11 mouse cellular contexts compared by ENCODE assay signal in the genomic region with DNA sequence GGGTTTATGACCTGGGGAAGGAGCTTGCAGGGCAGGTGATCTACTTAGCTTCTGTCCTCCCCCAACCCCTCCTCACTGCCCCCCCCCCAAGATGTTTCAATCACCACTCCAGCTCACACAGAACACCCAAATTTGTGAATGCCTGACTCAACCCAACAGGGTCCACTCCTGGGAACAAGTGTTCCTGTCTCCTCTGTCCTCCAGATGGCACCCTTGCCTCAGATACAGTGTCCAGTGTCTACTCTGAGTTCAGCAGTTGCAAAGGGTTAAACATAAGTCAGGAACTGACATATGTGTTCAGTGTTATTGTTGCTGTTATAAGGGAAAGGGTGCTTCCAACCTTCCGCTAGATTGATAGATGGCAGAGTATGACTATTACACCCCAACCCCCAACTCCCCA.
DNase-seq lines count a peak whose midpoint lies in the region; ATAC-seq lines count a peak whose summit lies in the region.
"Had no signal": no experiment of that assay in that cellular context is flagged by ENCODE, and none has a peak within 500 bp of the region (broad histone marks: within the 10 kb centered on the region; RNA-seq: fewer than 3 reads in every experiment).

No protein-coding gene starts in this region.

- no peak overlapping the region for H3K9ac ChIP-seq in embryonic facial prominence, embryonic 11.5 days (replicated peaks; ENCODE audit: low read length)
- no peak overlapping the region for H3K9ac ChIP-seq in hindbrain, embryonic 13.5 days
- H3K9ac ChIP-seq in neural tube, embryonic 15.5 days (replicated peaks): no peak overlapping the region

- no peaks in the 10 kb centered on the region for H3K36me3 ChIP-seq in embryonic facial prominence, embryonic 11.5 days (replicated peaks; ENCODE audit: control insufficient read depth, insufficient read depth, low read depth, low read length)
- no peaks in the 10 kb centered on the region for H3K36me3 ChIP-seq in embryonic facial prominence, embryonic 10.5 days (replicated peaks)
- H3K36me3 ChIP-seq in hindbrain, embryonic 13.5 days: no peaks in the 10 kb centered on the region
- H3K36me3 ChIP-seq in neural tube, embryonic 15.5 days: no peaks in the 10 kb centered on the region

- no peak overlapping the region for H3K4me3 ChIP-seq in embryonic facial prominence, embryonic 11.5 days (ENCODE audit: low read depth, low read length)
- no peak overlapping the region for H3K4me3 ChIP-seq in embryonic facial prominence, embryonic 10.5 days
- H3K4me3 ChIP-seq in hindbrain, embryonic 13.5 days: no peak overlapping the region
- no peak overlapping the region for H3K4me3 ChIP-seq in neural tube, embryonic 15.5 days (replicated peaks)

- WGBS in embryonic facial prominence, embryonic 11.5 days: 59% methylated on average over 1 of the region's 1 CpGs
- WGBS in embryonic facial prominence, embryonic 10.5 days: 82% methylated on average over 1 of the region's 1 CpGs
- 64% methylated on average over 1 of the region's 1 CpGs for WGBS in hindbrain, embryonic 13.5 days
- WGBS in neural tube, embryonic 15.5 days: 48% methylated on average over 1 of the region's 1 CpGs

- no peaks in the 10 kb centered on the region for H3K4me1 ChIP-seq in embryonic facial prominence, embryonic 11.5 days (ENCODE audit: control insufficient read depth, insufficient read depth, low read length)
- H3K4me1 ChIP-seq in embryonic facial prominence, embryonic 10.5 days: 0 out of 2 replicates have a peak, but pooled peaks cover 4% of the 10 kb centered on the region
- no peaks in the 10 kb centered on the region for H3K4me1 ChIP-seq in hindbrain, embryonic 13.5 days (replicated peaks)
- H3K4me1 ChIP-seq in neural tube, embryonic 15.5 days: no peaks in the 10 kb centered on the region

- no peaks in the 10 kb centered on the region for H3K27me3 ChIP-seq in embryonic facial prominence, embryonic 11.5 days (ENCODE audit: control insufficient read depth, insufficient read depth, low read length)
- no peaks in the 10 kb centered on the region for H3K27me3 ChIP-seq in embryonic facial prominence, embryonic 10.5 days (replicated peaks; ENCODE audit: low read depth, poor library complexity, severe bottlenecking)
- no peaks in the 10 kb centered on the region for H3K27me3 ChIP-seq in hindbrain, embryonic 13.5 days
- H3K27me3 ChIP-seq in neural tube, embryonic 15.5 days (replicated peaks): no peaks in the 10 kb centered on the region

- H3K27ac ChIP-seq in embryonic facial prominence, embryonic 11.5 days (replicated peaks; ENCODE audit: low read depth, low read length): no peak overlapping the region
- H3K27ac ChIP-seq in embryonic facial prominence, embryonic 10.5 days (replicated peaks): no peak overlapping the region
- H3K27ac ChIP-seq in hindbrain, embryonic 13.5 days: no peak overlapping the region
- H3K27ac ChIP-seq in neural tube, embryonic 15.5 days (replicated peaks): no peak overlapping the region

- no peak overlapping the region for H3K4me2 ChIP-seq in embryonic facial prominence, embryonic 11.5 days (ENCODE audit: low read depth, low read length)
- H3K4me2 ChIP-seq in hindbrain, embryonic 13.5 days: no peak overlapping the region
- H3K4me2 ChIP-seq in neural tube, embryonic 15.5 days: no peak overlapping the region
- H3K4me2 ChIP-seq: liver, embryonic 11.5 days had no signal

- no peak for ATAC-seq in embryonic facial prominence, embryonic 11.5 days (replicated peaks; ENCODE audit: insufficient number of reproducible peaks, low FRiP score, low TSS enrichment, low read depth)
- ATAC-seq in hindbrain, embryonic 13.5 days (ENCODE audit: low FRiP score): peak; percentile 59; the same call in 1 of the 2 replicates
- peak; percentile 55; the same call in 1 of the 2 replicates for ATAC-seq in neural tube, embryonic 15.5 days (ENCODE audit: low FRiP score)
- ATAC-seq in monocyte, adult 5-6 weeks (replicated peaks; ENCODE audit: insufficient number of reproducible peaks, low FRiP score, low TSS enrichment, poor library complexity, severe bottlenecking): no peak

- H3K9me3 ChIP-seq in embryonic facial prominence, embryonic 11.5 days (replicated peaks; ENCODE audit: control insufficient read depth, low read length): no peaks in the 10 kb centered on the region
- no peaks in the 10 kb centered on the region for H3K9me3 ChIP-seq in embryonic facial prominence, embryonic 10.5 days
- no peaks in the 10 kb centered on the region for H3K9me3 ChIP-seq in hindbrain, embryonic 13.5 days
- no peaks in the 10 kb centered on the region for H3K9me3 ChIP-seq in neural tube, embryonic 15.5 days (replicated peaks)

- DNase-seq in embryonic facial prominence, embryonic 11.5 days (ENCODE audit: low spot score): peak; percentile 18
- no peak for DNase-seq in embryonic facial prominence, embryonic 10.5 days (ENCODE audit: low spot score)
- DNase-seq in left cerebral cortex, adult 18-20 months (ENCODE audit: low spot score in 2 of 2): peak; percentile 4
- DNase-seq in left cerebral cortex, adult 8-10 months (ENCODE audit: low spot score in 2 of 2): no peak
- DNase-seq in urinary bladder, postnatal 25 days (ENCODE audit: low spot score): no peak
- DNase-seq: adrenal gland, adult 2 months; heart, postnatal 14 days had no signal

Comparison
In these comparisons a context has a peak if more than half of its experiments do, and no peak if none do; other contexts are left out.
1. DNase-seq: peak in embryonic facial prominence, embryonic 11.5 days (single experiment) and left cerebral cortex, adult 18-20 months (2 of 2); none in embryonic facial prominence, embryonic 10.5 days (single experiment), left cerebral cortex, adult 8-10 months (0 of 2) and urinary bladder, postnatal 25 days (single experiment).
2. ATAC-seq: peak in hindbrain, embryonic 13.5 days (single experiment) and neural tube, embryonic 15.5 days (single experiment); none in embryonic facial prominence, embryonic 11.5 days (single experiment) and monocyte, adult 5-6 weeks (single experiment).